Mouse (Mus musculus) myocyte (in vitro differentiated cells): ENCODE data around the gene Kir3dl1. TPM values are rescaled to one million over a fixed set of nuclear protein-coding genes. Genes with fewer than 3 reads are reported as not detected.
"Not testable (repeated sequence)": the region's sequence is repeated elsewhere in the genome, so short reads cannot be mapped to it uniquely, and the experiment has no call there.

Experiments used
- H3K27me3 ChIP-seq: one replicate; pipeline ENCODE4 v1.6.1; 2011; ENCODE audit not compliant: control insufficient read depth, insufficient read depth, insufficient read length
- H3K36me3 ChIP-seq: one replicate; pipeline ENCODE4 v1.6.1; 2011; ENCODE audit not compliant: control insufficient read depth, insufficient read depth
- H3K4me2 ChIP-seq: one replicate; pipeline ENCODE4 v1.6.1; 2011; ENCODE audit warnings: low read depth, control low read depth
- H3K4me3 ChIP-seq: one replicate; pipeline ENCODE4 v1.5.1; 2011; ENCODE audit warnings: mild to moderate bottlenecking, control low read depth, moderate library complexity
- H3K79me2 ChIP-seq: one replicate; pipeline ENCODE4 v1.6.1; 2011; ENCODE audit not compliant: control insufficient read depth, insufficient read depth
- H3ac ChIP-seq: one replicate; pipeline ENCODE4 v1.6.1; 2011; ENCODE audit not compliant: control insufficient read depth, insufficient read length
- polyA plus RNA-seq: library from polyadenylated mRNA; unstranded; fragments of >200 nt; fragmentation: generic; extraction: Trizol; gene quantifications from one replicate; pipeline ENCODE4 v1.2.1, GENCODE M21; 2012; ENCODE audit warnings: missing spikeins

Gene Kir3dl1
- not detected for polyA plus RNA-seq

DNA sequence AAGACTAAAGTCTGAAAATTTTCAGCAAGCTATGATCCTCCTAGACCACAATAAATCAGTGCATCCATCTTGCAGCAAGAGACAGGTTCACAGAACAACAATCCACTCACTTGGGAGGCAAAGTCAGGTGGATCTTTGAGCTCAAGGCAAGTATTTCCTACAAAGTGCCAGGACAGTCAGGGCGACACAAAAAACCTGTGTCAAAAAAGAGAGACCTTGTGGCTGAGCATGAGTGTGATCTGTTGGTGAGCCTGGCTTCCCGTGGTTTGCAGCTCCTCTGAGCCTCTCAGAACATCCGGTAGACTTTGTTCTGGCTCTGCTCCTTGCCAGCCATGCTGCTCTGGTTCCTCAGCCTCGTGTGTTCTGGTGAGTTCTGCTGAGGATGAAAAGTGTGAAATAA lies at the start of gene Kir3dl1:
Gene Kir3dl1, plus strand, starts transcription at position 301 of the 400 bp plus-strand sequence.
- not testable (repeated sequence) for H3K4me3 ChIP-seq, H3K36me3 ChIP-seq, H3ac ChIP-seq

DNA sequence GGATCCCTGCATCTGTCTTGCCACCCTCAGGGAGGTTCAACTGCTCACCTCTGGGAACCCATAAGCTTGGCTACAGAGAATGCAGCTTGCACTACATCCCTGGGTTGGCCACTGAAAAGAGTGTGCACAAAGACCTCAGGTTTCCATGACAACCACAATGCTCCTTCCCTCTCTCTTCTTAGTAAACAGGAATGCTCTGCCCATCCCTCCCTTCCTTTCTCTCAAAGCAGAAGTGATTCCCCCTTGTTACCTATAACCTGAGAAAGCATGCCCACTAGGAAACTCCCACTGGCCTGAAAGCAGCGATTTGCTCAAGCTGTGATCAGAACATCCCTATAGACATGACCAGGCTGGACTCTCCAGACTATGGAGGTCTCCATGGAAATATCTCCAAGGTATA lies 26.2 kb downstream of the Kir3dl1 start, which contains the start of gene Kir3dl2:
Gene Kir3dl2, minus strand, starts transcription at position 101 of the 400 bp plus-strand sequence.
- not testable (repeated sequence) for H3ac ChIP-seq, H3K4me3 ChIP-seq, H3K4me2 ChIP-seq, H3K36me3 ChIP-seq, H3K79me2 ChIP-seq, H3K27me3 ChIP-seq

More for the DNA sequence above, at the start of gene Kir3dl1:
- not testable (repeated sequence) for H3K27me3 ChIP-seq, H3K79me2 ChIP-seq, H3K4me2 ChIP-seq

GRCm38 (mm10) chrX:136569094-136569493 lies 51.3 kb downstream of the Kir3dl1 start:
- not testable (repeated sequence) for H3K79me2 ChIP-seq, H3K4me2 ChIP-seq, H3K27me3 ChIP-seq, H3K36me3 ChIP-seq, H3K4me3 ChIP-seq, H3ac ChIP-seq

Other genes starting within 250 kb of the Kir3dl1 start
- gene Bex3, start 247.7 kb upstream of the Kir3dl1 start, polyA plus RNA-seq: 197 TPM
- gene Kir3dl2, start 26.1 kb downstream of the Kir3dl1 start, polyA plus RNA-seq: not detected
- gene Tceal3, start 72.8 kb downstream of the Kir3dl1 start, polyA plus RNA-seq: 4.2 TPM
- gene Tceal1, start 190.0 kb downstream of the Kir3dl1 start, polyA plus RNA-seq: 1.1 TPM
- gene Morf4l2, start 225.7 kb downstream of the Kir3dl1 start, polyA plus RNA-seq: 202 TPM